Mouse (Mus musculus) Muller cell, postnatal 12 days (primary cell): ENCODE data around the gene Eef1akmt2.

Experiments
- DNase-seq: peaks from one replicate; pipeline ENCODE4 v3.0.0-alpha.2; 2015; ENCODE audit errors: inconsistent ontology term

Gene Eef1akmt2

DNA sequence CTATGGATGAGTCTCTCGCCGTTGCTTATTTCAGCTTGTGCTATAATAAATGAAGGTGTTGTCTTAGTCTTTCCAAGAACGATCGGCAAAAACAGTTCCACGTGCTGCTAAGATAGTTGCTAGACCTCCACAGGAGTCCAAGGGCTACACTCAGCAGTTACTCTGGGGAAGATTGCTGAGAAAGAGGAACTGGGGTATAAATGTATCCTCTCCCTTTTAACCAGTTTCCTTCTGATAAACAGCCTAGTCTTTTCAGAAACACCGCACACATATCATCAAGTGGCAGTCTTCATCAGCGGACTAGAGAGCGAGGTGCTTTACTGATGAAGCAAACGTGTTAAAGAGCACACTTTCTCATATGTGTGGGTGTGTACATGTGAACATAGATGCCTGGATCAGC lies 13.8 kb upstream of the Eef1akmt2 start:
- no peak for DNase-seq

DNA sequence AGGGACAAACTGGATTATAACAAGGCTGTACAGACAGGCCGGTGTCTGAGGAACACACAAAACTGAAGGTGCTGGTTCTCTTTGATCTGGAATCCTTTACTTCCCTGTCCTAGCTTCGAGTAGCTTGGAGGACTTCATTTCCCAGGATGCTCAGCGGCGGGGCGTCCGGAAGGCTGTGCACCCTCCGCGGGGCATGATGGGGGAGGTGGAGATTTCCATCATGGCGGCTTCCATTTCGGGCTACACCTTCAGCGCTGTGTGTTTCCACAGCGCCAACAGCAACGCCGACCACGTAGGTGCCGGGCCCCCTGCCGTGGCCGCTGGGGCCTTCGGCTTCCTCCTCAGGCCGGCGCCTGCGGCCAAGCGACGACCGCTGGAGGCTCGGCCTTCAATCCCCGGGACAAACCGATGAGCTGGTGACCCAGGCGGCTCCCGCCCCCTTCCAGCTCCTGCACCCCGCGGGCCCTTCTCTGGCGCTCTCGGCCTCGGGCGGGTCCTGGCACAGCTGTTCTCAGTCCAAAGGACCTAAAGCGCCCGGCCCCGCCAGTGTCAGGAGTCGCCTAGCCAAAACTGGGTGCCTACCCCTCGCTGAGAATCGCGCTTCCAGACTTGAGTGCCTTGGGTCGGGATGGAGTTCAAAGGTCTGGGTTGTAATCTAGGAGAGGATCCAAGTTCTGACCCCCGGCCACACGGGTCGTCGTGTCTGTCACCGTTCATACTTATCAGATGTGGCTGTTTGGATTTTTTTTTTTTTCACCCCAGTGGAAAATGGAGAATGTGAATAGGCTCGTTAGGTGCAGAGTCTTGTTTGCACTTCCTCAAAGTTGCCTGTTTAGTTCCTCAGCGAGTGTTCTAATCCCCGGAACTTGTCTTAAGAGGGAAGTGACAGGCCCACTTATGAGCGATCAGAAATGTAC lies 6.8 kb upstream of the Eef1akmt2 start, which contains the start of gene Abraxas2:
Abraxas2 (plus strand) TSS at position 184 of the 917 bp plus-strand sequence.
- peak; percentile 91 for DNase-seq

DNA sequence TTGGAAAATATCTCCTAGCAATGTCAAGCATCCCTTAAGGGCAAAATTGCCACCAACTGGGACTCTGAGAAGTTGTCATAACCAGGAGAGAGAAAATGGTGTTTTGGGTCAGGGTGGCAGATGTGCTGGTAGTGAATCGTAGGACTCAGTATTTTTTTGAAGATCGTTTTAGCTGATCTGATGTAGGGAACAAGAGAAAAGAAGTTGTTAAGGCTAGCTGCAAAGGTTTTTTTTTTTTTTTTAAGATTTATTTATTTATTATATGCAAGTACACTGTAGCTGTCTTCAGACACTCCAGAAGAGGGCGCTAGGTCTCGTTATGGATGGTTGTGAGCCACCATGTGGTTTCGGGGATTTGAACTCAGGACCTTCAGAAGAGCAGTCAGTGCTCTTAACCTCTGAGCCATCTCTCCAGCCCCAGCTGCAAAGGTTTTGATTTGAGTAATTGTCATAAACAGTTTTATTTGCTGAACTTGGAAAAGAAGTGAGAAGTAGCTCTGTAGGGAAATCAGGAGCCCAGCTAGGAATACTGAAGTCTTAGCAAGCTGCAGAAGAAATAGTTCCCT lies 5.7 kb upstream of the Eef1akmt2 start:
- no peak for DNase-seq

DNA sequence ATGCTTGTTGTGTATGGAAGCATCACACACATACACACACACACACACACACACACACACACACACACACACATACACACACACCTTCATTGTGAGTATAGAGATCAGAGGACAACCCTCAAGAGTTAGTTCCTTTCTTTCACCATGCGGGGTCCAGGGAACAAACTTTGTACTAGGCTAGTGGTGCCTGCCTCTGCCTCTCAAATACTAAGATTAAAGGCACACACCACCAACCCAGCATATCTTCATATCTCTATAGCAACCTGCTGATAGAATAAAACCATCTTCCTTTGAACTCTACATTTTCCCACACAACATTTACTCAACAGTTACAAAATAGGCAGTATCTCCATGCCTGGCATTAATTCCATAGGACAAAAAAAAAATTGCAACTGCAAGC lies 3.6 kb upstream of the Eef1akmt2 start:
- DNase-seq = no peak

DNA sequence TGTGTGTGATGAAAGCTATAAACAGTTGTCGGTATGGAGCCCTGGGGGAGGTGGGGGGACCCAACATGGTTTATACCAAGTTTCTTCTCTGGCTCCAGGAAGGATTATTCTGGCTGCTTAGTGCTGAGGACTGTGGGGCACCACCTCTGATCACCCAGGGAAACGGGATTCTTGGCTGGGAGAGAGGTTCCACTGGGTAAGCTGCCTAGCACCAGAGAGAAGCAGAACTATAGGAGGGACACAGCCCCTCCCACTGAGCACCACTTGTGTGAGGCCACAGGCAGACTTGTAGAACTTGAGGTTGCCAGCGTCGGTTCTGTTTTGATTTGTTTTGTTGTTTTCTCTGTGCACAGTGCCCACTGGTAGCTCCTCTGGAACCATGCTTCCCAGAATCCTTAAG lies 1.5 kb upstream of the Eef1akmt2 start:
- no peak for DNase-seq

DNA sequence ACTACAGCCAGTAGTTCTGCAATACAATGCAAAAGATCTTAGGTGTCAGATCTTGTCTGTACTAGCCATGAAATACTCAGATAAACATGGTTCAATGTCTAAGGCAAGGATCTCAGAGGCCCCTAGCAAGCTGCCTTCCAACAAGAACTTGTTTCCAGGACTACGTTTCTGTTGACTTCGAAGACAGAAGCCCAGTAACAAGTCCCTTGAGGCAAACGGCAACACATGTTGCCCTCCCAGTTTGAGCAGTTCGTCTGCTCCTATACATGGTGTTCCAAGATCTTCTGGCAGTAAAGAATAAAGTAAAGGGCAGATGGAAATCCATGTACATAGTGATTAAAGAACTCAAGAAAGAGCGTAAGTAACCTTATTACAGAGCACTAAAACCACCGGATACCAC lies 888 bp upstream of the Eef1akmt2 start:
- DNase-seq = no peak

DNA sequence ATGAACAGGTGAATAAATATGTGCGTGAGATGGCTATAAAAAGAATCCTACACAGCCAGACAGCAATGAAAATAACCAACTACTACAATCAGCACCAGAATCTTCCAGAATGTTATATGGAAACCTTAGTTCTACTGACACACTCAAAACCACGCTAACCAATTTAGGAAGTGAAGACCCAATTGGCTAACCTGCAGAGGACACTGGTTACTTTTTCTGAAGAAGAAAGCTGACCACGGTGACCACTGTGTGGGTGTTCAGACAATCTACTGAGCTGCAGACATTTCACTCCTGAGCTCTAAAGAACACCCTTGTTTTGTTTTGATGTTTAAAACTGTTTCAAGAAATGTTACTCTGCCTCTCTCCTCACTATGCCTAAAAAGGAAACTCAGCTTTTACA lies 9.3 kb downstream of the Eef1akmt2 start:
- DNase-seq = peak; percentile 35

DNA sequence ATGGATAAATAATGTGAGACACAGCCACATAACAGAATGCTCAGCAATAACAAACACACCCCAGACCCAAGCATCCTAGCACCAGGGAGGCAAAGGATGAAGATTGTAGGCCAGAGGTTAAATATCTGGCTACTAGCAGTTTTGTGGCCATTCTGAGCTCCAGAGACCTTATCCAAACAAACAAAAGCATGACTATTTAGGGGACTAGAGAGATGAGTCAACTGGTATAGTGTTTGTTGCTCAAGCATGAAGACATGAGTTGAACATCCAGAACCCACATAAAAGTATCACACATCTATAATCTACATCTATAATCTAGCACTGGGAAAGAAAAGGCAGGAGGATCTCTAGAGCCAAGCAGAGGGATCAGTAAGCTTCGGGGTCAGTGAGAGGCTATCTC lies 10.0 kb downstream of the Eef1akmt2 start:
- DNase-seq = no peak

DNA sequence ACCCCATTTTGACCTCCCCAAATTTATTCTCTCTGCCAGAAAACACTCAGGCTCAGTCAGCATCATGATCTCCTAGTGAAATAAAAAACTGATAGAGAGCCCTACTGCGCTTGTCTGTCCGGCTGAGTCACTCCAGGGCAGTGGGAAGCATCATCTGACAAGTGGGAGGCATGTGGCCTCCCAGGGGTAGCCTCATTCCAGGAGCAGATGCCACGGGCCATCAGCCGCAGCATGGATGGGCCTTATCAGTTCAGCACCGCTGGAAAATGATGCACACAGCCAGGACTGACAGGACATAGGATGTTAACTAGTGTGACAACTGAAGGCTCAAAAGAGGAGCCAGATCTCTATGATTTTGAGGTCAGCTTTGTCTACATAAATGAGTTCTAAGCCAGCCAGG lies 11.2 kb downstream of the Eef1akmt2 start:
- peak; percentile 42 for DNase-seq

DNA sequence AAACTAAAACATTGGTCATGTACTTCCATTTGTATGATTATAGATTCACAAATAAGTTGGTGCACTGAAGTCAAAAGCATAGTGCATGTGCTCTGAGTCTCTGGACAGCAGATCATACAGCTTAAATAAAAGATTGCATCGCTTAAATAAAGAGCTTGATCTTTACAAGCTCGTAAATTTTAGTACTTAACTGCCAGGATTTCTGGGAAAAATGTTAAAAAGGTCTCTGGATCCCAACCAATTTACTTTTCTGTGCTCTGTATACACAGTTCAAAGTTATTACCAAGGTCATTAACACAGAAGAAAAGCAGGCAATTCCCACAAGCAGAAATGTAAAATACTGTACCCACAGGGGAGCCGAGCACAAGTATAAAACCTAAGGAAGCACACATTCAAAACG lies 21.5 kb downstream of the Eef1akmt2 start:
- no peak for DNase-seq

DNA sequence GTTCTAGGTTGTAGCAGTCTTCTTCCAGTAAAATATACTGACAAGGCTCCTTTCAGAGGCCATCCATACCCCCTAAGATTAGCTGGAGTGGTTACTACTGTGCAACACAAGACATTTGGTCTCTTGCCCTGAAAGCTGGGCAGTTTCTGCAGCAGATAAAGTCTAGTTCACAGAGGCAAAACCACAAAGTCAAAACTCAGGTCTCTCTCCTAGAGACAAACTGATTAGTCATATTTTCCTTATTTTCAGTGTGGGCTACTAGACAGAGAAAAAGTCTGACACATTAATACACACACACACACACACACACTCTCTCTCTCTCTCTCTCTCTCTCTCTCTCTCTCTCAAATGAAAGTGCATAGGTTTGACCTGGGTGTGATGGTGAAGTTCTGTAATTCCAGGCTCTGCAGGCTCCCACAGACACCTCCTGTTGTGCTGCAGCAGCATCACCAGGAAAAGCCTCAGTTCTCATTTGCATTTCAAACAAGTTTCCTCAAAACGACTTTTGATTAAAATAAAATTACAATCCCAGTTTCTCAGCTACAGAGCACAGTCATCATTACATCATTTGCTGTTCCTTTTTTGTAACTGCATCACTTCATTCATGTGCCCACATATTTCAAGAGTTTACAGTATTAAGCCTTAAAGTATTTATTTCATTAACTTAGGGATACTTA lies 28.0 kb downstream of the Eef1akmt2 start:
- DNase-seq = peak; percentile 73

DNA sequence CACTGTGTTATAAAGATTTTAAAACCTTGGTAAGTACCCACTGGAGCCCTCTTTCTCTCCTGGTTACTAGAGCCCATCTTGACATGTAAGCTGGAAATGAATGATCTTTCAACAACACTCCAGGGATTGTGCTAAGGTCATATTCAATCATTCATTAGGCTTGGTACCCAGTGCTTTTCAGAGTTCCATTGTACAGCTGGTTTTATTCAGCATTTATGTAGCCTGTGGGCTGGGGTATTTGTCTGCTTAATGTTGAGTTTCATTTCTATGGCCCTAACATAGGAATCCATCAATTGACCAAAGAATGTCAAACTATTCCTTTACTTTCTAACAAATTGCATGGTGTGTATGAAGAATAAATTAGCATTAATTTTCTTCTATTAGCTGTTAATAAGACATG lies 28.6 kb downstream of the Eef1akmt2 start:
- DNase-seq = no peak

DNA sequence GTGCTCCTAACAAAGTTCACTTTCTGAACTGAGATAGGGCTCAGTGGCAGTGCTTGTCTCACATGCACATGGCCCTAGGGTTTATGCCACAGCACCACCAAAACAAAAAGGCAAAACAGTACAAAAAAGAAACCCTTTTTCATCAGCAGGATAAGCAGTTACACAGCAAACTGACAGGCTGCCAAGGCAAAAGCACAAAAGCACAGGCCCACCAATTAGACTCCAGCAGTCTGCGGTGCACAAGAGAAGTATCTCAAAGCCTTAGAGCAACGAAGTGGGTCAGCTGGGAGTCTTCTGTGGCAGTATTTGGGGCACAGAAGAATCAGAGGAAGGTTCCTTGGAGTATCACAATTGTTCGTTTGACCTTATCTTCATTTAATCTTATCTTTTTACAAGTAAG lies 31.8 kb downstream of the Eef1akmt2 start:
- DNase-seq = no peak

DNA sequence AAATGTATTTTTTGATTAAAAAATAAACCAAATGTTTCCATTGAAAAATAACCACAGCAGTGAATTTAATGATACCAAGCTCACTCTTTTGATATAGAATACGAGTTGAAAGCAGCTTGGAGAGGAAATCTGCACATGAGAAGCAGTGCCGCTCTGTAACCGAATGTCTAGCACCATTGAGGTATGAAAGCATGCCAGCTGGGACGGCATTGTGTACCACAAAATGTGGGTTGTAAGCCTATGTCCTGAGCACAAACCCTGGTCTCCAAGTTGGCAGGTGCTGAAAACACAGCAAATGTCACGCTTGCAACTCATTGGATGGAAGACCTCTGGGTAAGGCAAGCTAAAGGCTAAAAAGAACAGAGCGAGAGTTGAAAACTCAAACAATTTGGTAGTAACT lies 35.4 kb downstream of the Eef1akmt2 start:
- no peak for DNase-seq

DNA sequence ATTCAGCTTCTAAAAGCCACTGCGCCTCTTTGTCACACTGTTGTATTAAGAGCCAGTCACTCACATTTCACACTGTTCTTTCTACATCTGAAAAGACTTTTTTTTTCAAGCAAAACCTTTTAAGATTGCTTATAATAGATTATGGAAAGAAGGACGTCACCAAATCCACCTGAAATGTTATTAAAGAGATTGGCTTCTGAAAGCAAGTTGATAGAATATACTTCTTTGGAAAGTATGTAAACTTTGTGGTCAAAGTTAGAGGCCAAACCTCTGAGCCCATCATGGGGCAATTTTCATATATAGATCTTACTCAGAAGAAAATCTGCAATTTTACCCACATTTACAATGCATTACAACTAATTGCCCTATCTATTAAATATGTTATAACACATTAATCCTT lies 35.9 kb downstream of the Eef1akmt2 start:
- DNase-seq = no peak

DNA sequence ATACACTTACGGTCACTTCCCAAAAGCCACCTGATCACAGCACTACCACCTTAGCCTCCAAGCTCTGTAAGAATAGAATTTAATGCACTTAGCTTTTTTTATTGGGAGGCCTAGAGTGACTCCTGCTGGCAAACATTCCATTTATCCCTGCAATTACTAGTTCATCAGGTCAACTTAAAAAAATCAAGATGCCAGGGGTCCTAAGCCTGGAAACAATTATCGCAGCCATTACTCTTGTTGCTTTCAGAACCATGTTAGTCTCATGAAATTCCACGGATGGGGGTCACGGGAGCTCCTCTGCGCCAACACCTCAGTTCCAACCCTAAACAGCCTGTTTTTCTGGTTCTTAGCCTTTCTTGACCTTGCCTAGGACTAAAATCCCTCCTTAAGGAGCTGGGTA lies 37.4 kb downstream of the Eef1akmt2 start:
- no peak for DNase-seq

DNA sequence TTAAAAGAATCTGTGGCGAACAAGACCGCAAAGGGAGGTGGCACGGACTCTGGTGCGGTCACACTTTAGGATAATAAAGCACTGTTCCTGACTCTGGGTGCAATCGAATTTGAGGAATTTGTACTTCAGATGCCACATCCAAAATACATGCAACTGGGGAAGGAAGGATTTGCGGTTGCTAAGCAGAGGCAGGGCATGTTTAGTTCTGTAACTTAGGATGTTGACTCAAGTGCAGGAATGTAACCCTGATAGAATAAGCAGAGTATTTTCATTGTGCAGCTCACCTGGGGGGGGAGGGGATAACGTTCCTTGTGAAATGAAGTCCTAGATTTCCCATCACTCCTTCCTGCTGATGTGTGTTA lies 38.4 kb downstream of the Eef1akmt2 start:
- peak; percentile 75 for DNase-seq

DNA sequence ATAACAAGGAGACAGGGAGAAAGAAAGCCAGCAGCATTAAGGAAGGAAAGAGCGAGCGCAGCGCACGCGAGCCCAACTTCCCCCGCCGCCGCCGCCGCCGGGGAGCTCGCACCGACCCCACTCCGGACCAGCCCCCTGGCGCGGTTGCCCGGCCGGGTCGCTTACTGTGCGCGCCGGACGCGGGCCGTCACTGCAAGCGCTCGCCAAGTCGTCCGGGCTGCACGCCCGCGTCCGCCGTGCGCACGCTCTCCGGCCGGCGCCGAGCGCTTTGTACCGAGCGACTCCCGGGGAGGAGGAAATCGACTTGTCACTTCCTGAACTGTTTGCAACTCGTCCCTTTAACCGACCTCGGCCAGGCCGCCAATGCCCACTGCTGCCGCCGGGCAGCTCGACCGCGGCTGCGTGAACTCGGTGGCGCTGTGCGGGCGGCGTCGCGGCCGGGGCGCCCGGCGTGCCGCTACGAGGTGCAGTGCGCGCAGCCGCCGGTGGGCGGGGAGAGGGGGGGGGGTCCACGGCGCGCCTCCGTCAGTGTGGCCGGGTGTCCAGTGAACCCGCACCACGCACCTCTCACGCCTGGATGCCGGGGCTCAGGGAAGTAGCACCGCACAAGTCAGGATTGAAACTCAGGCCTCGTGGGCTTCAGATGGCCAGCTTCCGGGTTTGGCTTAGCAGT lies 38.9 kb downstream of the Eef1akmt2 start, which contains the start of gene Fam53b:
Fam53b (minus strand) TSS at position 471 of the 673 bp plus-strand sequence.
- peak; percentile 81 for DNase-seq

DNA sequence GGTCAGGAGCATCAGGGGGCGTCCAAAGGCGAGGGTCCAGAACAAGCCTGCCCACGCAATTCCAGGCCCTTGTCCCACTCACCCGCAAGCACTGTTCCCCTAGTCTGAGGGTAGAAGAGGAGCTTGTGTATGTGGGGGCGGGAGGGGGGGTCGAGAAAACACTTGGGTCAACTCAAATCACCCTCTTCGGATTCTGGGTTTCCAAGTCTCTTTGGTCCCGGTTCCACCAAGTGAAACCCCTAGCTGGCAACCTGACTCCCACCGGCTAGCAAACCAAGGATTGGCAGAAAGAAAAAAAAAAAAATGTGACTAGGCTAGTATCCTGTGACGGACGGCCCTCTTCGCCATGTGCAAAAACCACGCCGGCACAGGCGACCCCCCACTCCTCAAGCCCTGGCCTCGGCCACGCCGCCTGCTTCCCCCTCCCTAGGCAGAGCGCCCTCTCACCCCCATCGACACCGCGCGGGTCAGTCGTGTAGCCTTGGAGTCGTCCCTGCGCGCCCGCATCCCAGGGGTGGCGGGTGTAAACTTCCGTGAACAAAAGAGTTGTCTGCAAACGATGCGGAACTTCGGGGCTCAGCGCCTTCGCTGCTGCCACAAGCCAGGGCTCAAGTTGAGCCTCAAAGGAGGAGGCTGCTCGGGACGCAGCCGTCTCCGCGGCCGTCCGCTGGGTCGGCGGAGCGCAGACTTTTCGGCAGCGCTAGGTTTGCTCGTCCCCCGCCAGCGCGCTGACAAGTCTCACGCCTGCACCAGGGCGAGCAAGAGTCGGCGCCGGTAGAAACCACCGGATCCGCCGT lies 39.7 kb downstream of the Eef1akmt2 start:
- DNase-seq = peak; percentile 62

DNA sequence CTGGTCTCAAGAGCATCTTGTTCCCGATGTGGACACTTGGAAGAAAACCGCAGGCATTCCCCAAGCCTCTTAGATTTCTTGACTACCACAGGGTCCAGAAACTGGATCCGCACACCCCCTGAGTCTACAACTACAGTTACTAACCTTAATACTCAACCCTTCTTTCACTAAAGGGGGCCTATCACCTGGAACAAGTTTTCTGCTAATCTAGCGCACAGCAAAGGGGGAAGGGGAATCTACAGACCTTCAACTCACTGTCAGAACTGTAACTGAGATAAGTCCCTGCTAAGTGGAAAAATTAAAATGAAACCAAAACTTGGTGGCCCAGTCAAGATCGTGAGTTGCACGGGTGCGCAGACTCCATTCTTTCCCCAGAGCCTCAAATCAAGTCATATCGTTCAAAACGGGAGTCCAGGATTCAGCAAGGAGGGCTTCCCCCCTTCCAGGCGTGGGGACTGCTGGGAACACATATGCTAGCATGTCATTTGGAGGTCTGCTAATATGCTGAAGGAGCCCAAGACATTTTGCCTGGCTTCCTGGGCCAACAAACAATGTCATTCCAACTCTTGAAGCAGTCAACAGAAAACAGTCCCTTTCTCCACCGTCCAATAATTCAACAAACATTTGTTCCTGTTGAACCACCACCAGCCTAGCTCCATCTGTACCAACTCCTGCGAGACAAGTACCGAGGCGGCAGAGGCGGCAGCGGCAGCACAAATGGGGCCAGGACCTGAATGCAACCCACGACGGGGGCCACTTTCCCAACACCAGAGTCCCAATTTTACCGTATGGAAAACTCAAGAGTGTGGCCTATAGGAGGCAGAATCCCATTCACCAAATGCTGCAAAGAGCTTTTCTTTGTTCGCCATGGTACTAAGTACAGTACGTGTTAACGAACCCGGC lies 40.5 kb downstream of the Eef1akmt2 start:
- DNase-seq = peak; percentile 37
